Mouse (Mus musculus) small intestine, adult 10 weeks (tissue): ENCODE results near the gene Maats1. TPM values are rescaled to one million over a fixed set of nuclear protein-coding genes. Genes with fewer than 3 reads are reported as not detected.

Source experiments
- polyA plus RNA-seq: library from polyadenylated mRNA; stranded (reverse); fragments of 350-450 nt; fragmentation: Illumina TruSeq; extraction: RNeasy Lipid Tissue Mini Kit (QIAGEN cat#74804); gene quantifications from one replicate; pipeline ENCODE4 v1.2.3, GENCODE M21; 2014; ENCODE audit warnings: low replicate concordance

Gene Maats1
- 0.15 TPM for polyA plus RNA-seq

DNA sequence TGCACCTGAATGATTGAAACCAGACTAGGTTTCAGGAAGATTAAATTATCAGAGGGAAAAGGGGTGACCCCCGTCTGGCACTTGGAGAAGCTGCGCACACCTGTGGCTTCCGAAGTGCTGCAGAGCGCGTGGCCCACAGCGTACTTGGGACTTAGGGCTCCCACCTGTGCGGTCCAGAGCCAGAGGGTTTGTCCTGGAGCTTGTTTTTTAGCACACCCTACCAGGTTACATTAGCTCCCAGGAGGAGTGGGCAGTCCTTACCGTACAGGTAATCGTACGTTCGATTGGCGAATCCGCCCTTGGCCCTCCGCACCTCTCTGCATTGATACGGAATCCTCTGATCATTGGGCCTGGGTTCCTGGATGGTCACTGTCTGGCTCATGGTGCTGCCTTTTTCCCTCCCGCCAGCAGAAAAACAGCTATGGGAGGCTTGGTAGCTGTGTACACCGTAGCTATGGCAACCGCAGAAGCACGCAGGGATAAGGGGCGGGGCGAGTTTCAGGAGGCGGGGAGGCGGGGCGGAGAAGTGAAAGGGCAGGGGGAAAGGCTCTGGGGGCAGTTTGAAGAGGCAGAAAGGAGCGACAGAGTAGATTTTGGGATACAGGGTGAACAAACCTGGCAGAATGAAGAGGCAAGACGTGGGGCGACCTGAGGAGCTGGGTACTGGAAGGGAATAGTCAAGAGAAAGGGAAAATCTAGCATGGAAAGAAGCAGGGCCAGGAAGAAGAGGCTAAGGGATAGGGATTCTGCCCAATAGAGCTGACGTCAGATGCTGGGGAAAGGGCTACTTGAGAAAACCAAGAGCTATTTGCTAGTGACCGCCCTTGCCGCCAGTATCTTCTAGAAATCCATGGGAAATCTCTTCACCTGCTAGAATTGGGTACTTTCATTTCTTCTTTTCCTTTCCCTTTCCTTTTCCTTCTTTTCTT lies at the start of gene Maats1:
Maats1 (minus strand) TSS at position 748 of the 929 bp plus-strand sequence.

GRCm38 (mm10) chr16:38361933-38362332 lies 20.0 kb upstream of the Maats1 start, which contains the start of gene Popdc2:
Popdc2 (plus strand) TSS chr16:38362209.

GRCm38 (mm10) chr16:38346529-38347325 lies 4.8 kb upstream of the Maats1 start, which contains the start of the genes Cox17 and Gm21987:
Cox17 (plus strand) TSS chr16:38346991.
Gm21987 (plus strand) TSS chr16:38347040.

GRCm38 (mm10) chr16:38294685-38295348 lies 47.1 kb downstream of the Maats1 start, which contains the start of gene Nr1i2:
Nr1i2 (minus strand) TSS chr16:38294824.

Other genes with a start within 250 kb of the Maats1 start
- 8.4 TPM for gene Nr1i2, start 47.3 kb downstream of the Maats1 start, polyA plus RNA-seq
- 151 TPM for gene Cox17, start 4.8 kb upstream of the Maats1 start, polyA plus RNA-seq
- not detected for gene Gm21987, start 4.9 kb upstream of the Maats1 start, polyA plus RNA-seq
- gene Popdc2, start 20.1 kb upstream of the Maats1 start, polyA plus RNA-seq: 0.33 TPM
- gene Pla1a, start 91.0 kb upstream of the Maats1 start, polyA plus RNA-seq: 0.56 TPM
- gene Adprh, start 110.6 kb upstream of the Maats1 start, polyA plus RNA-seq: 6.9 TPM
- gene Cd80, start 113.4 kb upstream of the Maats1 start, polyA plus RNA-seq: 2.5 TPM
- 11.7 TPM for gene Timmdc1, start 180.5 kb upstream of the Maats1 start, polyA plus RNA-seq
- 17.2 TPM for gene Poglut1, start 208.1 kb upstream of the Maats1 start, polyA plus RNA-seq
- gene Tmem39a, start 216.6 kb upstream of the Maats1 start, polyA plus RNA-seq: 33.2 TPM